Mouse (Mus musculus) frontal cortex, adult 2 months (tissue): ENCODE measurements around the gene Trappc6a. TPM values are rescaled to one million over a fixed set of nuclear protein-coding genes. Genes with fewer than 3 reads are reported as not detected.
A peak's percentile ranks its signal among the peaks of the same experiment; 100 is the strongest.

Experiments
- DNase-seq, 2 experiments: peaks; one replicate each; pipeline ENCODE4 v3.0.0; 2022; ENCODE audit warnings: low spot score in 1 of 2; ENCODE audit errors: extremely low spot score in 1 of 2
- polyA plus RNA-seq: library from polyadenylated mRNA; depleted of rRNA; stranded (reverse); fragments of >200 nt; gene quantifications from 2 replicates; pipeline ENCODE4 v1.2.3, GENCODE M21; 2012; rRNA removed

Gene Trappc6a
- polyA plus RNA-seq = 23.7 and 30.1 TPM in 2 replicates

DNA sequence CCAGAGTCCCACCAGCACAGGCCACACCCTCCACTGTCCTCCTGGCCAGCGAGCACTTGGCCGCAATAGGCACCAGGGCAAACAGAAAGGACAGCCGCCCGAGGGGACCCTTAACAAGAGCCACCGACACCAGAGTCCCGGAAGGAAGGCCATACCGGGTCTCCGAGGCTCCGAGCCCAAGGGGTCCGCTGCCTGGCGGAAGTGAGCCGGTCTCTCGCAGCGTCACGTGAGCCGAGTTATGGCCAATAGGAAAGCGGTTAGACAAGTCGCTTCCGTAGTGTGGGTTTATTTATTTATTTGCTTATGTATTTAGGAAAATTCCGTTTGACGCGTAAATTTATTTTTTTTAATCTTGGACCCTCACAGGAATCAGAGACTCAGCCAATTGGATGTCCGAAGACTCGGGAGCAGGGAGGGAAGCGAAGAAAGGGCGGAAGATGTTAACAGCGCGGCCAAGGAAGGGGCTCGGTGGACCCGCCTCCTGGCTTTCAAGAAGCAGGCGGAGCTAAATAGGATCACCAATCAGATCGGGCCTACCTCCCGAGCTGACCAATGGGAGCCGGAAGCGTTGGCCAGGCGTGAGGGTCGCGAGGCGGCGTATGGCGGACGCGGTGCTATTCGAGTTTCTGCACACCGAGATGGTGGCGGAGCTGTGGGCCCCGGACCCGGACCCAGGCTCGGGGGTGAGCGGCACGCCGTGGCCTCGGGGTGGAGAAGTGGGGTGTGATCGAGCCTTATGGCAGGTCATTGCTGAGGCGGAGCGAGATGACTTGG is at the start of gene Trappc6a, which contains the start of gene Bloc1s3:
Trappc6a (plus strand) TSS at position 246 of the 774 bp plus-strand sequence.
Bloc1s3 (minus strand) TSS at position 218 of the 774 bp plus-strand sequence.
- peak; percentile 90 to 96 for DNase-seq

DNA sequence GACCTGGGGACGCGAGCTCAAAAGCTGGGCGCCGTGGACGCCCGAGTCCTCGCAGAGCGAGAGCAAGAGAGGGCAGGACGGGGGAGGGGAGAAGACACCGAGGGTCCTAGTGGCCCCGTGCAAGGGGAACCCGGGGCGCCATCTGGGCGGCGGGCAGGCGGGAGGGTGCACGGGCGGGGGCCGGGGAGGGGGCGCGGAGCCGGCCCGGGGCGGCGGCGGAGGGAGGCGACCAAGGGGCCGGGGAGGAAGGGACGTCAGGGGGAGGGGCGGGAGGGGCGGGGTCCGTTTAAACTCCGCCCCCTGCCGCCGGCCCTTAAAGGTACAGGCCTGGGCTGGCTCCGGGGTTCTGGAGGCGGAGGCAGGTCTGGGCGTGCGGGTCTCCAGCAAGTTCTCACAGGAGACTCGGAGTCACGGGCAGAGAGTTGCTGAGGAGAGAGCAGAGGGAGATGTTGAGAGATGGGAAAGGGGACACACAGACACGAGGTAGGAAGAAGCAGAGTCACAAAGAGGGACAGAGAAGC is 49.5 kb upstream of the Trappc6a start, which contains the start of gene Mark4:
Mark4 (minus strand) TSS at position 231 of the 521 bp plus-strand sequence.
- peak; percentile 42 to 73 for DNase-seq

DNA sequence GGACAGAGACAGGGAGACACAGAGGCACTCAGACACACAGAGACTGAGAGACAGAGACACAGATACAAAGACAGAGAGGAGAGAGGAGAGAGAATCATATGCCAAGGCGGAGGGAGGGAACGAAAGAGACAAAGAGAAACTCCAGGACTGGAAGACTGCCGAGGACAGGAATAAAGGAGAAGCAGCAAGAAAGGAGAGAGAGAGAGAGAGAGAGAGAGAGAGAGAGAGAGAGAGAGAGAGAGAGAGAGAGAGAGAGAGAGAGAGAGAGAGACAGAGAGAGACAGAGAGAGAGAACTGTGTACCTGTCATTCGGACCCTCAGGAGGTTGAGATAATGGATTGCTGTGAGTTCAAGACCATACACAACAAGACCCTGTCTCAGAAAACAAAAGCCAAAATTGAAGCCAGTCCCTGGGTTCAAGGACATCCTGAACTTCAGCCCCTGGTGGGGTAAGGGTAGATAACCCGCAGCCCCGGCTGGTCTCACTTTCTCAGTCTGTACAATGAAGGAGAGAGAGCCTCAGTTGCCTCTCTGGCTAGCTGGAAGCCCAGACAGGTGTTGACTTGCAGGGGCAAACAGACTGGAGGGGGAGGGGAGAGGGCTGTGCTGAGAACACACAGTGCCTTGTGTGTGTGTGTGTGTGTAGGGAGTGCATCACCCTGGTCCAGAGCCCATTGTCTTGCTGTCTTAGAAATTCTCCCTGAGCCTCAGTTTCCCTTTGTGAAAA is 48.9 kb upstream of the Trappc6a start:
- no peak for DNase-seq

DNA sequence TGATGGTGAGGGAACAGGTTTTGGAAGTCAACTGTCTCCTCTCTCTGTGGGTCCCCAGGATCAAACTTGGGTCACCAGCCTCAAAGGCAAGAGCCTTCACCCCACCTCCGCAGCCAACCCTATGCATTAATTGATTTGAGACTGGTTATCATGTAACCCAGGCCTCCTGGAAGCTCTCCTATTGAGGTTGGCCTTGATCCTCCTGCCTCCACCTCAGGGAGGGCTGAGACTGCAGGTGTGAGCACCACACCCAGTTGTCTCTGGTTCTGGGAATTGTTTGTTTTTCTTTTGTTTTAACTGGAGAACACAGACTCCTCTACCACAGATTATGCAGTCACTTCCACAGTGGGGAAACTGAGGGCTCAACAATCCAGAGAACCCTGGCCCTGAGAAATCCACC is 47.7 kb upstream of the Trappc6a start:
- DNase-seq = no peak

DNA sequence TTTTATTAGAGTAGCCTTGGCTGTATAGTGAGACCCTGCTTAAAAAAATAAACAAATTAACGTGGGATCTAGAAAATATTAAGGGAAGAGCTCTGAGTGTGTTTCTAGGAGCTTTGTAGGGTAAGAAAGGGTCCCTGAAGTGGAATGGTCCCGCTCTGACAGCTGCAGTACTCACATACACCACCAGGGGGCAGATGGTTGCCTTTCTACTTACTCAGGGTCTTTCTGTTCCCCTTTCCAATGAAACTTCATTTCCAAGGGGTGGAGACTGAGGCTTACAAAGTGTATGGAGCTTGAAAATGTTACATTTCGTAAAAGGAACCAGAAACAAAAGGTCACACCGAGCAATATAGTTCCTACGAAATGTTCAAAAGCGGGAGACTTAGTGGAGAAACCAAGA is 46.7 kb upstream of the Trappc6a start:
- peak; percentile 41 to 89 for DNase-seq

DNA sequence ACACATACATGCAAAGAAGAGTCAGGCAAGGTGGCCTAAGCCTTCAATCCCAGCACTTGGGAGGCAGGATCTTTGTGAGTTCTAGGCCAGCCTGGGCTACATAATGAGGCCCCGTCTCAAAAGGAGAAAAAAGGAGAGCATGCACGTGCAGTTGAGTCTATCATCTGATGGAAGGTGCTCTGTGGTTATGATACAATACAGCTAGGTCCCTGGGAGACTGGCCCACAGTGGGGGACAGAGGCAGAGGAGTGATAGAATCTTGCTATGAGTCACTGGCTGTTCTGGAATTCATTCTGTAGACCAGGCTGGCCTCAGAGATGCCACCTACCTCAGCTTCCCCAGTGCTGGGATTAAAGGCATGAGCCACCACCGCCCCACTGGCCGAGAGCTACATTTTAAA is 45.8 kb upstream of the Trappc6a start:
- DNase-seq = no peak

DNA sequence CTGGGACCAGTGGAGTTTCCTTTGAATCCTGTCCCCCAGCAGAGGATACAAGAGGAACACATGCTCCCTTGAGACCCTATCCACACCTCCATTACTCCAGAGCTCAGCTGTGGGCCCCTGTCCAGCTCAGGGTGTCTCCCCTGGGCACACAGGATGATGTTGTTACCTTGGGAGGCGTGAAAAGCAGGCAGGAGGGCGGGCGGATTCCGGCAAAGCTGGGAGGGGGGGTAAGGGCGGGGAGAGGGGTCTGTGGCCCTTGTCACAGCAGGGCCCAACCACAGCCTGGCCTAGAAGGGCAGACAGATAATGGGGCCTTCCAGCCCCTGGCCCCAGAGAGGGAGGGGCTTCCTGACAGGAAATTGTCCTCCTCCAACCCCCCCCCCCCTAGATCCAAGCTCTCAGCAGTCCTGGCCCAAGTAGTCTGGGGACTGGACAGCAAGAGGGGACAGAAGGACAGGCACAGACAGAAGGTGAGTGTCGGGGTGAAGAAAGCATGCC is 45.3 kb upstream of the Trappc6a start, which contains the start of gene Exoc3l2:
Exoc3l2 (plus strand) TSS at position 448 of the 498 bp plus-strand sequence.
- DNase-seq = no peak

DNA sequence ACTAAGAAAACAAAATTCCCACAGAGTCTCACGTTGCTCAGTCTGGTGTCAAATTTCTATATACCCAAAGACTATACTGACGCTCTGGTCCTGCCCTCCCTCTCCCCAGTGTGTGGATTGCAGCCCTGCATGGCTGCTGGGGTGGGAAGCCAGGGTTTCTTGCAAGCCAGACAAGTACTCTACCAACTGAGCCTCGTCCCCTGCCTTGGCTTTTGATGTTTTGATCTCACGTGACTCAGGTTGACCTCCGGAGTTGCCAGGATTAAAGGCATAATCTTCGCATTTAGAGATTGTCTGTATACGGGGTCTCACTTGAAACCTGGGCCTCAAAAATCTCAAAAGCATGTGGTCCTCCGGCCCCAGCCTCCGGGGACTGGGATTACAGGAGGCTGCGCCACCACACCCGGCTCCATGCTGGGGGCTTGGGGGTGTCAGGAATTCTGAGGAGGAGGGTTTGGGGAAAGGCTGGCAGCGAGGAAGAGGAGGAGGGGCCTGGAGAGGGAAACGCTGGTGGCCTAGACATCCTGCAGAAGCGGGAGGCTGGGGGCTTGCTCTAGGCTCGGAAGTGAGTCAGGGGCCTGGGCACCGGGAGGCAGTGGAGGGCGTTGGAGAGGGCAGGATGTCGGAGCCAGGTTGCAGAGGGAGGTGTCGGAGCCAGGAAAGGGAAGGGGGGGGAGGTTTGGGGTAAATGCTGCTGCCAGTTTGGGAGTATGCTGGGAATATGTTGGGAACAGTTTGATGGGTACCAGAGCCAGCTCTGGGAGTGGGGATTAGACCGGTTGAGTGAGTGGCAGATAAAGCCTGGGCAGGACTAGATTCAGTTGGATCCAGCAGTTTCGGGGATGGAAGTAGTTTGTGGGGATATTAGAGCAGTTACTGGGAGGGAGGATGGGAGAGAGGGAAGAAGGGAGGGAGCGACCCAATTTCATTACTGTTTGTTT is 43.6 kb upstream of the Trappc6a start:
- DNase-seq = no peak

DNA sequence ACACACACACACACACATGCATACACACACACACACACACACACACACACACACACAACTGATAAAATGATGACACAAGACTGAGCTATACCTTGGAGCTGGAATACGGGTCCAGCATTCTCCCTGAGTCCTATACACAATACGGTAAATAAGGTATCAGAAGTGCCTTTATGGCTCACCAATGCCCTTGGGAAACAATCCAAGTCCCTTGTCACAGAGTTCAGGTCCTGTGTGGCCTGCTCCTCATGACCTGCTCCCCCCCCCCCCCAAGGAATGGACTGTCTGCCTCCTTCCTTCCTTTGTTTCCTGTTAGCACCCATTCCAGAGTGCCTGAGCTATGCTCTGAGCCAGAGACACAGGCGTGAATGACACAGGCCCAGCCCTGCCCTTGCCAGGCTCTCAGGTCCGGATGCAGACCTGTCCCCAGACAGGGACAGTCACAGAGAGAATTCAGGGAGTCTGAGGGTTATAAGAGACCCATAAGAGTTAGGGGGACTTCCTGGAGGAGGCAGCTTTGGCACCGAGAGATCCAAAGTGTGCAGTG is 41.5 kb upstream of the Trappc6a start:
- no peak for DNase-seq

DNA sequence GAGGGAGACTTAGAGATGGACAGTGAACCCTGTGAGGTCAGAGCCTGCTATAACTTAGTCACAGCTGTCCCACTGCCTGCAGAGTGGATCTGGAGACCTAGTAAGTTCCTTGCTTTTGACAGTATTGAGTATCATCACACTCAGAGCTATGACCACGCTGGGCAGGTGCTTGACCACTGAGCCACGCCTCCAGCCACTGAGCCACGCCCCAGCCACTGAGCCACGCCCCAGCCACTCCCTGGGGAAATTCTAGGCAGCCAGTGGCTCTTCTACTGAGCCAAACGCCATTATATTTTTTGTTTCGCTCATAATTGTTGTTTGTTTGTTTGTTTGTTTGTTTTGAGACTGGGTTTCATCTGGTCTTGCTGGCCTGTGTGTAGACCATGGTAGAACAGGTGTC is 40.6 kb upstream of the Trappc6a start:
- DNase-seq = no peak

DNA sequence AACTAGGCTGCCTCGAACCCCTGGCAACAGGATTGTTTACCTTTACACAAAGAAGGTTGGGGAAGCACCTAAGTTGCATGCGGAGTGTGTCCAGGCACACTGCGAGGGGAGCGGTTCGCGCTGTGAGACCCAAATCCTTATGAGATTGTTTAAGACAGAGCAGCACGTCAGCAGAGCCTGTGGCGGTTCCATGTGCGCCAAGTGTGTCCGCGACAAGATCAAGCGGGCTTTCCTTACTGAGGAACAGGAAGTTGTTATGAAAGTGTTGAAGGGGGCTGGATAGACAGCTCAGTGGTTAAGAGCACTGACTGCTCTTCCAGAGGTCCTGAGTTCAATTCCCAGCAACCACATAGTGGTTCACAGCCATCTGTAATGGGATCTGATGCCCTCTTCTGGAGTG is 39.9 kb upstream of the Trappc6a start:
- no peak for DNase-seq

DNA sequence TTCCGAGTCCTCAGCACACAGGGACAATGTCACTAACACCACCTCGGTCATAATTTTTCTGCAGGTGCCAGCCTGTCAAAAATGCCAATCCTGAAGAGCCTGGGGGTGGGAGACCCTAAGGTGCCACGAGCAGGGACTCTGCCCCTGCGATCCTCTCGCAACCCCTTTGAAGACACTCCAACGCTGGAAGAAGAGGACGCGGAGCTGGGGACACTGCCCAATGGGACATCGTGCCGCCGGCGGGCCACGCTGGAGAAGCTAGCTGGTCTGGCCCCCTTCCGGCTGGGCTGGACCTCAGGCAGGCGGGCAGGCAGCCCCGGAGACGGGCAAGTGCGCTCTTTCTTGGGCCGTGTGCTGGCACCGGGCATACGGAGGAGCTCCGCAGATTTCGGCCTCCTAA is 38.8 kb upstream of the Trappc6a start:
- DNase-seq = no peak

DNA sequence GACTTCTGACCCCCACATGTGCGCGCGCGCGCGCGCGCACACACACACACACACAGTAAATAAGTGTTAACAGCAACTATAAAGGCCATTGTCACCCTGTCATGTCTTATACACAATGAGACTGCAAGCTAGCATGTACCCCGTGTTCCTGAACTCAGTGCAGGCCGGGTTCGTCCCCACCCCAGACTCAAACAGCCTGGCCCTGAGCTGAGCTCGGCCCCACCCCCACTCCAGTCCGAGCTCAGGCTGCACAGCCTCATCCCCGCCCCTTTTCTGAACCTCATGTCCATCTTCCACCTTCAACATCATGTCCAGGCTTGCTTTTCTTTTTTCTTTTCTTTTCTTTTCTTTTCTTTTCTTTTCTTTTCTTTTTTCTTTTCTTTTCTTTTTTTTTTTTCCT is 37.9 kb upstream of the Trappc6a start:
- DNase-seq = no peak

DNA sequence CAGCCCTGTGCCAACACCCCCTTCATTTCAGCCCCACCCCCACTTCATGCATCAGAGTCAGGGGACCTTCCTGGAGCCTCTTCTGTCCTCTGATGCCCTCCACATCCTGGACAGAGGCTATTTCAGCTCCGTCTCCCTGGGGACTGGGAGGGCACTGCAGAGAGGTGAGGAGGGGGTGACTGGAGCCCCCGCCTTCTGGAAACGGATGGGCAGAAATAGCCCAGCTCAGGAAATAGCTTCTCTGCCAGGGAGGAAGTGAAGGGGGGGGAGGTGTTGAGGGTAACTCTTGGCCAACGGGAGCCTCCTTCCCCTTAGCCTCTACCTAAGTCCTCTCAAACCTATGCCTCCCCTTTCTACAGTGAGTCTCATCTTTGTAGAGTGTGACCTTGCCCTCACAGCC is 35.8 kb upstream of the Trappc6a start:
- no peak for DNase-seq

DNA sequence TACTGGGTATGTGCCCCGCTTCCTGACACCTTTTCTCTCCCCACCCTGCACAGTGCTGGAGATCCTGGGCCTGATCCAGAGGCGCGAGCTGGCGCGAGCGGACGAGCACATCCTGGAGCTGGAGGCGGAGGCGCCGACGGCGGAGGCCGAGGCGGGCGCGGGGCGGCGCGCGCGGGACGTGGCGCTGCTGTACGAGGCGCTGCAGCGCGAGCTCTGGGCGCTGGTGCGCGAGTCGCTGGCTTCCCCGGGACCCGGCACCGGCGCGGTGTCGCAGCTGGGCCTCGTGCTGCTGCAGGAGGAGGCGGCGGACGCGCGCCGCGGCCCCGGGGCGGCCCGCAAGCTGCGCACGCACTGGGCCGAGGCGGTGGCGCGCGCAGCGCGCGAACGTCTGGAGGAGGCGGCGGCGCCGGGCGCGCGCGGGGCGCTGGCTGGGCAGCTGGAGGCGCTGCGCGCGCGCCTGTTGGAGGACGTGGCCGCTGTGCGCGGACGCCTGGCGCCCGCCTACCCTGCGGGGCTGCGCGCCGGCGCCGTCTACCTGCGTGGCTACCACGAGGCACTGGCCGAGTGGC is 34.2 kb upstream of the Trappc6a start:
- DNase-seq = peak; percentile 58 to 76

DNA sequence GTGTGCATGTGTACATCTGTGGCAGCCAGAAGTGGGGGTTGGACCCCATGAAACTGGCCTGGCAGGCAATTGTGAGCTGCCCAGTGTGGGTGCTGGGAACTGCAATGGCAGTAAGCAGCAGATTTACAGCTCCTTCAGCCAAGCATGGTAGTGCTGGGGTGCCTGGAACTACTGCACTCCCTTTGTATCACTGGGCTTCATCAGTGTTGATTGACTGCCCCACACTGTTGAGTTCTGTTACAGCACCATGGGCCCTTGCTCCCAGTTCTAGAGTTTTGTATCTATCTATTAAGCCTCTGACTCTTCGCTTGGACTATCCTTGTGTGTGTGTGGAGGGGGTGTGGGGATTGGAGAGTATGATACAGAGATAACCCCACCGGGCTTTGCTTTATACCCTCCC is 31.1 kb upstream of the Trappc6a start:
- no peak for DNase-seq

DNA sequence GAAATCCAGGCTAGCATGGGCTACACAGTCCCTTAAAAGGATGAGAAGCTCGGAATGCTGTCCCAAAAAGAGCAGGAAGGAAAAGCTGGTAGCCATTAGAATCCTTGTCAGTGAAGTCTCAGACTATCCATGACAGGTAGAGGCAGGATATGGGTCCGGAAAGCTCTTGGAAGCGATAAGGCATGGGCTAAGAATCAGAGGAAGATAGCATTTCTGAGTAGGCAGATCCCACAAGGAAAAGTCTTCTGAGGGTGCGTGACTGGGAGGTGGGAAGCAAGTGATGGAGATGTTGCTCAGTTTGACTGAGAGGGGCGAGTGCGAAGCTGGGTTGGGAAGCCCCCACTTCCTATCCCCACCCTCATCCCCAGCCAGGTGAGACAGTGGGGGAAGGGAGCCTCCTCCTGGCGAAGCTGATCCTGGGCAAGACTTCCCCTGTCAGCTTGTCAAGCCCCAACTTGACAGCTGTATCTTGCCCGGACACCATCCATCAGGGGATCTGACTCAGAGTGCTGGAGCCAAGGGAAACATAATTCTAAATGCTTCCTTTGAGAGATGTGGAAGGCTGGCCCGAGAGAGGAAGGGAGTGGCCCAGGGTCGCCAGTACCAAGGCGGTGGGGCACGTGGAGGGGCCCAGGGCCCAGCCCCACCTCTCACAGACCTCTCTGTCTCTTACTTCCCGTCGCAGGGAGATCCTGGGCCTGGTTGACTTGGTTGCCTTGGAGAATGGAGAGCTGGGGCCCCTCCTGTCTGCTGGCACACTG is 30.4 kb upstream of the Trappc6a start:
- no peak for DNase-seq

DNA sequence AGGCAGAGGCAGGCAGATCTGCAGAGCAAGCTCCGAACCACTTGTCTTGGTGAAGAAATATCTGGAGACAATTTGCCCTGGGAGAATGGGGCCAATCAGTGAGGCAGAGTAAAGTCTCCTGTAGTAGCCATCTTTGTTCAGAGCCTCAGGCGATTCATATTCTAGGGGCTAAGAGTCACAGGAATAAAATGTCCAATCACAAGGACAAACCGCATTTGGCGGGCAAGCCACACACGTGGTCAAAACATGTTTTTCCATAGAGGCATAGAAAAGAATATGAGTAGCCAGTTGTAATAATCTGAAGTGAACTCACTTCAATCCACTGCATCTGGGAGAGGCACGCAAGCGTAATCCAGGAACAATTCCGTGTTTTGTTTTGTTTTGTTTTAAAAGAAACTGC is 24.9 kb upstream of the Trappc6a start:
- DNase-seq = no peak

DNA sequence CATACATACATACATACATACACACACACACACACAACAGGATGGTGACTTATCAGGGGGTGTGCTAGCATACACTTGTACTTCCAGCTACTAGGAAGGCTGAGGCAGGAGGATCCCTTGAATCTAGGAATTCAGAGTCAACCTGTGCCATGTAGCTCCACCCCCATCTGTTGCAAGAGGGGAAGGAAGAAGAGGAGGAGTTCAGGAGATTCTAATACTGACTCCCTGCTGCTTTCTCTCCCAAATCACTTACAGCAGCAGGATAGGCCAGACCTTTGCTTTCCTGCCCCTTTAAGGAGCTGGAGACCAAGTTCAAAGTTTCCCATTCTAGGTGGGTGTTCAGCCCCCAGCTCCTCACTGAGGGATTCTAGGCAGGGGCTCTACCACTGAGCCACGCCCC is 22.7 kb upstream of the Trappc6a start:
- DNase-seq = no peak
